Mouse (Mus musculus): ENCODE data around the gene Zfp30. TPM values are rescaled to one million over a fixed set of nuclear protein-coding genes. Genes with fewer than 3 reads are reported as not detected.

Zfp30 gene
- total RNA-seq, 2 experiments from 2014 or later, result 6.8 to 7.3 TPM

DNA sequence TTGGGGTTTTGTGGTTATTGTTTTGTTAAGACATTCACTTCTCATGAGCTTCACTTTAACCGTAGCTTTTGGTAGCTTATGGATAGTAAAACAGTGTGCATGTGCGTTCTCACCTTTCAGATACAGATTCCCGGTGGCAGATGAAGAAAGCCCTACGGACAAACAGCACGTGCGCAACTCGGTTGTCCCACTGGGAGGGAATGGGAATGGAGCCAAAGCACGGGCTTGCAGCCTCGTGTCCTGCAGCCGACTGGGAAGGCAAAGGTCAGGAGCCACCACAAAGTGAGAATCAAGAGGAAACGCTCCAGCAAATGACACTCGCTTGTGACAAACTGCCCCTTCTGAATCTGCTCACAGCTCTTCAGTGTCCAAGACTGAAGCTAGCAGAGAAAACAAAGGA, 44.2 kb downstream of the Zfp30 start:
- DNase-seq (ENCODE audit: low spot score in 2 of 2), result no peak

DNA sequence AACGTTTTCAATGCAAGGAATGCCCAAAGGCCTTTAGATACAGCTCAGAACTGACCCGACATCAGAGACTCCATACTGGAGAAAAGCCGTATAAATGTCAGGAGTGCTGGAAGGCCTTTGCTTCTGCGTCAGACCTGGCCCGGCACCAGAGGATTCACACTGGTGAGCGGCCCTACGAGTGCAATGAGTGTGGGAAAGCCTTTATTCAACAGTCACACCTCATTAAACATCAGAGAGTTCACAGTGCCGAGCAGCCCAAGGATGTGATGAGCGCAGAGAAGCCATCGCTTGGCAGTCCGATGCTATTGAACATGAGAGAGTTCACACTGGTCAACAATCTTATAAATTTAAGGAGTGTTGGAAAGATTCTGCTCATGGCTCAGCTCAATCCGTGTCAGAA, 46.0 kb downstream of the Zfp30 start:
- DNase-seq (ENCODE audit: low spot score in 2 of 2), result no peak

DNA sequence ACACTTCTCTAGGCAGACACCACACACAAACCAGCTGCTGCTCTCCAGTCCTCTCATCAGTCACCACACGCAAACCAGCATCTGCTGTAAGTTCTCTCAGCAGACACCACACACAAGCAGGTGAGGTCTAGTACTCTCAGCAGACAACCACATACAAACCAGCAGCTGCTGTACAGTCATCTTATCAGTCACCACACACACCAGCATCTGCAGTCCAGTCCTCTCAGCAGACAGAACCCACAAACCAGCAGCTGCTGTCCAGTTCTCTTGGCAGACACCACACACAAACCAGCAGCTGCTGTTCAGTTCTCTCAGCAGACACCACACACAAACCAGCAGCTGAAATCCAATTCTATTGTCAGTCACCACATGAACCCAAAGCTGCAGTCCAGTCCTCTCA, 53.0 kb downstream of the Zfp30 start:
- DNase-seq (ENCODE audit: low spot score in 2 of 2), result no peak

GRCm38 (mm10) chr7:29839256-29839655, 55.5 kb downstream of the Zfp30 start:
- no peak for DNase-seq (ENCODE audit: low spot score in 2 of 2)

GRCm38 (mm10) chr7:29842105-29842504, 58.3 kb downstream of the Zfp30 start:
- DNase-seq (ENCODE audit: low spot score in 2 of 2), result no peak

Small RNA genes lying within 50 kb of the gene (microRNA-seq; reads per million reads assigned to microRNA genes)
- gene Mir1964, result 2.9 reads per million, percentile 5 among the genes with 10 or more reads in this experiment

Other genes starting within 250 kb of the Zfp30 start
- under 1 TPM; 0.34 to 0.54 TPM for gene Catsperg2, start 57.0 kb upstream of the Zfp30 start, total RNA-seq (2021)
- 10 to 100 TPM; 14.3 TPM for gene Zfp84, start 15.4 kb upstream of the Zfp30 start, total RNA-seq (2021)
- 10 to 100 TPM; 17.9 to 18.4 TPM for gene Zfp790, start 32.1 kb downstream of the Zfp30 start, total RNA-seq (2021)
- 1 to 10 TPM; 2.4 to 2.5 TPM for gene Zfp940, start 69.7 kb downstream of the Zfp30 start, total RNA-seq (2021)
- 1 to 10 TPM; 5.2 to 5.4 TPM for gene Zfp420, start 76.0 kb downstream of the Zfp30 start, total RNA-seq (2021)
- gene Zfp27, start 122.6 kb downstream of the Zfp30 start, total RNA-seq (2021), result 10 to 100 TPM; 15.4 to 16.6 TPM
- gene Zfp383, start 124.2 kb downstream of the Zfp30 start, total RNA-seq (2021), result 10 to 100 TPM; 11.0 to 12.1 TPM
- 10 to 100 TPM; 13.3 to 16.0 TPM for gene Zfp74, start 170.1 kb downstream of the Zfp30 start, total RNA-seq (2021)
- gene Zfp568, start 200.0 kb downstream of the Zfp30 start, total RNA-seq (2021), result 10 to 100 TPM; 22.8 to 26.2 TPM